Mouse (Mus musculus): ENCODE results near the gene Btbd1.
"Not testable (repeated sequence)": the region's sequence is repeated elsewhere in the genome, so short reads cannot be mapped to it uniquely, and the experiment has no call there.

The Btbd1 gene

DNA sequence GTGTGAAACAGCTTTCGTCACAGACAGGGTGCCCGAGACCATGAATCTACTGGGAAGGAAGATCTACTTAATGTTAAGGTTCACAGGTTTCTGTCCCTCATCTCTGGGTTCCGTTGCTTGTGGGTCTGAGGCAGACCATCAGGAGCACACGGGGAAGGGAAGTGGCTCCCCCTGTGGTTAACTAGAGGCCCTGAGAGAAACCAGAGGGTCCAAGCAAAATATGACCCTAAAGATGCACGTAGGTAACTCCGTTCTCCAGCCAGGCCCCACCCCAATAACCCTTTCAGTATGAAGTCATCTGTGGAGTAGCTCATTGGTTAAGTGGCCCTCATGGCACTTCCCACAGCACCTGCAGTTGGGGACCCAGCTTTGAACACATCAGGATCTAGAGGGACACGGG, 20.4 kb upstream of the Btbd1 start:
- no peak for DNase-seq (ENCODE audit: low read depth)

DNA sequence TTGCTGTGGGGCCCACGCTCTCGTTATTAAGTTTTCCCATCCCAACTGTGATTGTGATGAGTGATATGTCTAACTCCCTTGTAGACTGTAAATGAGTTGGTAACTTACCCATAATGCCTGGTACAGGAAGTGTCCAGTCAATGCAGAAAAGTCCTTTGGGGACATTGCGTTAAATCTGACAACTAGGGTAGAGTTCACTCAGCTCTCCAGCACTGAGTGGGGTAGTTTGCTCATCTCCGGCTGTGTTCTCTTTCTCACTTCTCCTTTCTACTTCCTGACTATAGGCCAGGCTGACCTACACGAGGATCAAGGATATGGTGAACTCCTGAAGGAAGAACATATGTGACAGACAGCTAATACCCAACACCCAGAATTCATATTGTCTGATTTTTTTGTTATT, 20.0 kb upstream of the Btbd1 start:
- DNase-seq (ENCODE audit: low read depth): no peak

DNA sequence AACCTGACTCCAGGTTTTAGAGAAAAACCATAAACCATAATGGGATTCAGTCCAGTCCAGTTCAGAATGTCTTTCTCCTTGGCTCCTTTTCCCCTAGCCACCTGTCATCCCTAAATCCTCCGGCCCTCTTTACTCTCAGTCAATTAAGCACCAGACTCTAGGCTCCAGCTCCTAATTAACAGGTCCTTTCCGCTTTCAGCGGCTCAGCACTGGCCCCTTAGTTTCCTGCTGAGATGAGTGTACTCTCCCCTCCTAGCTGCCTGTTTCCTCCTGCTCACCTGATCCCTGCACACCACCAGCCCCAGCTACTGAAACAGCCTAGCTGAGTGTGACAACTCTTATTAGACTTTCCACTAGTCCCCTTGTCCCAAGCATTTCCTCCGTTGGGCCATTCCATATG, 18.5 kb upstream of the Btbd1 start:
- DNase-seq (ENCODE audit: low read depth): no peak

- no peak for DNase-seq (ENCODE audit: low read depth)
Observed at GRCm38 (mm10) chr7:81847010-81847409, 17.8 kb upstream of the Btbd1 start.

DNA sequence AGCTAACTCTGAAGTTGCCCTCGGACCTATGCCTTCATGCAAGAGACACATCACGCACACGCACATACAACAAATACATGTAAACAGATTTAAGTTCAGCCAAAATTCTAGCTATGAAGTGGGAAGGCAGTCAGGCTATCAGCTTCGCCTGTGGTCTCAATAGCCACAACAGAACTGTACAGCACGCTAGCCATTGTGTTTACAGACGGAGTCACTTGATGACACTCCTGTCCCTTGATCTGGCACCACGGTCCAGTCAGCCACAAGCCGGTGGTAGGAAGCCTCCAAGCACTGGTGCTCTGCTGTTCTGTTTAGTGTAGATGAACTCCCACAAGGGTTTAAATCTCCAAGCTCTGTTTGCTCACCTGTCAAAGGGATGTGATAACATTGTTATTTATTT, 16.8 kb upstream of the Btbd1 start:
- no peak for DNase-seq (ENCODE audit: low read depth)

DNA sequence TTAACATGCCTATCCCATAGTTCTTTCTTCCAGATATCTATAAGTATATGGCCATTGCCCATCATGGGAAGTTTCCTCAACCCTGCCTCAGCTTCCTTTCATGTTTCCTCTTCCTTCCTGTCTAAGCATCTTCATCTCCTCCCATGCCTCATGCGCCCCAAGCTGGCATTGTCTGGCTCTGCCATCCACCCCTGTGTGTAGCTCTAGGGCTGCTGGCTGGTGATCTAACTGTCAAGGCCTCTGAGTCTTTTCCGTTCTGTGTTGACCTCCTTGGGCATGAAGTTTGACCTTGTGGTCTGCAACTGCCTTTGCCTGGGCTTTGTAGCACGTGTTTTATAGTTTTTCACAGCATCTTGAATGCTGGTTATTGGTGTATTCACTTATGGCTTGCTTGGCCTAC, 16.1 kb upstream of the Btbd1 start:
- DNase-seq (ENCODE audit: low read depth): no peak

GRCm38 (mm10) chr7:81844801-81845200, 15.6 kb upstream of the Btbd1 start:
- no peak for DNase-seq (ENCODE audit: low read depth)

DNA sequence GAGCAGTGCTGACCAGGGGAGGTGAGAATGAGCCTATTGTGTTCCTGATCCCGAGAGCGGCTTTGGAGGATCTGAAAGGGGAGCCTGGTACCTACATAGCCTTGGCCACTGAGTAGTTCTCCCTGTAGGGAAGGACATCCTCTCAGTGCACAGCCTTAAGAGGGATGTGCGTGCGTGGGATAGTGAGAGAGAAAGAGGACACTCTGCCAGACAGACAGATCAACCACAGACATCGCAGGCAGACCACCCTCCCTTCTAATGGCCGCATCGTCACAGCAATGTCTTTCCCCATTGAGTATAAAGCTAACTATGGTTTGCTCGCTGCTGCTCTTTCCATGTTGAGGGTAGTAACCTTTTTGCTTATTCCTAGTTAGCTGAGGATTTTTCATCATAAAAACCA, 14.7 kb upstream of the Btbd1 start:
- DNase-seq (ENCODE audit: low read depth): no peak

DNA sequence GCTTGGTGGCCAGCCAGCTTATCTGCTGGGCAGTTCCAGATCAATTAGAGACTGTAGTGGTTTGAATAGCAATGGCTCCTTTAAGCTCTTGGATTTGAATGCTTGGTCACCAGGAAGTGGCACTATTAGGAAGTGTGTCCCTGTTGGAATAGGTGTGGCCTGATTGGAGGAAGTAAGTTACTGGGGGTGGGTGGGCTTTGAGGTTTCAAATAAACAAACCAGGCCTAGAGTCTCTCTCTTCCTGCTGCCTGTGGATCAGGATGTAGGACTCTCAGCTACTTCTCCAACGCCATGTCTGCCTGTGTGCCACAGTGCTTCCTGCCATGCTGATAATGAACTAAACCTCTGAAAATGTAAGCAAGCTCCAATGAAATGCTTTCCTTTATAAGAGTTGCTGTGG, 13.8 kb upstream of the Btbd1 start:
- no peak for DNase-seq (ENCODE audit: low read depth)

- DNase-seq (ENCODE audit: low read depth): no peak
Observed at GRCm38 (mm10) chr7:81842141-81842540, 12.9 kb upstream of the Btbd1 start.

GRCm38 (mm10) chr7:81841439-81841838, 12.2 kb upstream of the Btbd1 start:
- DNase-seq (ENCODE audit: low read depth): no peak

DNA sequence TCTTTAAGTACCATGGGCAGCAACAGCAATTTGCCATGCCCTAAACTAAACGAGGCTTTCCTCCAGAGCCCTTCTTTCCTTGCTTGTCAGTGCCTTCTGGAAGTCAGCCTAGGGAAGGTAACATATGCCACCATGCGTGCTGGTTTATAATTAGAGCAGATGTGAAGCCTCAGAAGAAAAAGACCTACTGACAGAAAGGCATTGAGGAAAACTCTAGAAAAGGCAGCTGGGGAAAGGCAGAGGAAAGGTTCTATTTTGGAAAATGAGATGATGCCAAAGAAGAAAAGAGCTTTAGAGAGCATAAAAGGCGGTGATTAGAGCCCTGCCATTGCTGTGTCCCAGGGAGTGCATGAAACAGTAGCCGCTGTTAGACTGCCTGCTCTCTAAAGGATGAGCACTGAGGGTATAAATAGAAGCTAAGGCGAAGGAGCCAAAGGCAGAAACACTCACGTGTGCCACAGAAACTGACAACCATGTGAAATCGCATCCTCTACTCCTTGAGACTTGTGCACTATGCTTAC, 11.5 kb upstream of the Btbd1 start:
- DNase-seq (ENCODE audit: low read depth): no peak

DNA sequence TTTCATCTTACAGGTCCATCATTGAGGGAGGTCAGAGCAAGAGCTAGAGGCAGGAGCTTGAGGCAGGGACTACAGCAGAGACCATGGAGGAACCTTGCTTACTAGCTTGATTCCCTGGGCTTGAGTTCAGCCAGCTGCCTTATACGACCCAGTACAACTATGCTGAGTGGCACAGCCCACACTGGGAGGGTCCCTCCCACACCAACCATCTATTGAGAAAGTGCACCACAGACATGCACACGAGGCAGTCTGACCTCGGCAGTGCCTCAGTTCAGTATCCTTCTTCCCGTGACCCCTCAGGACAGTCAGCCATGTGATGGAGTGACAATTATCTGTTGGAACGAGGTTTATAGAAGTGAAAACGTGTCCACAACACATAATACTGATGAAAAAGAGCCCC, 10.5 kb upstream of the Btbd1 start:
- DNase-seq (ENCODE audit: low read depth): no peak

GRCm38 (mm10) chr7:81837771-81838170, 8.5 kb upstream of the Btbd1 start:
- not testable (repeated sequence) for DNase-seq (ENCODE audit: low read depth)

- no peak for DNase-seq (ENCODE audit: low read depth)
Observed at GRCm38 (mm10) chr7:81835430-81835829, 6.2 kb upstream of the Btbd1 start.

DNA sequence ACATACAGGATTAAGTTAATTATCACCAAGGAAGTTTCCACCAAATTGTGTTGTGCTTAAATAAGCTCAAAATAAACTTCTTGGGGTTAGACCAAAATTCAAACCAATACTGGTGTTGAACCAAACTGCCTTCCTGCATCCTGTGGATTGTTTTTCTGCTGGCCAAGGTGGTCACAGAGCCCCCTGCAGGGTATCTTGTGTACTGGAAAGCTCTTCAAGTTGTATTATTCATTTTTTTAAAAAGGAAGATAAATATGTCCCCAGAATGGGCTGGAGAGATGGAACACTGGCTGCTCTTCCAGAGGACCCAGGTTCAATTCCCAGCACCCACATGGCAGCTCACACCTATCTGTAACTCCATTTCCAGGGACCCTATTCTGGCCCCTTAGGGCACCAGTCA, 5.6 kb upstream of the Btbd1 start:
- peak; percentile 18 for DNase-seq (ENCODE audit: low read depth)

DNA sequence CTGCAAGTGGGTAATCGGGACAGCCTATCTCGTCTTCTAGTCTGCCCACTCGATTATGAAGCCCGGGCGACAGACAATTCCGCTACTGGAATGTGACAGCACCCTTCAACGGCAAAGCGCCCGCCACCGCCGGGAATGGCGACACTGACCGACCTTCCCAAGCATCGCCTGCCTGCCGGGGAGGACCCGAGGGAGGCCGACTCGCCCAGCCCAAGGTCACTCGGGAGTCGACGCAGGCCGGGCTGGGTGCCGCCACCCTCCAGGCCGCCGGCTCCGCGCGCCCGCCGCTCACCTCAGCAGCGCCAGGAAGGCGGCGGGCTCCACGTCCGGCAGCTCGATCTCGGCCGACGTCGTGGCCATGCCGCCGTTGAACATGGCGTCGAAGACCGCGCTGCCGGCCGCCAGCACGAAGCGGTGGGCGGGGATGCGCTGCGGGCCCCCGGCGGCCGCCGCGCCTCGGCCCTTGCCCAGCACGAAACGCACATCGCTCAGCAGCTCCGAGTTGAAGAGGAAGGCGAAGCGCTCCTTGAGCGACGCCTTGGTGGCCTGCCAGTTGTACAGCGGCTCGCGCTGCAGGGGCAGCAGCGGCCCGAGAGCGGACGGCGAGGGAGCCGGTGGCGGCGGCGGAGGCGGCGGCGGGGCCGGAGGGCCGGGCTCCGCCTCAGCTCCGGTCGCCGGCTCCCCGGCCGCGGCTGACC, 401 bp downstream of the Btbd1 start:
- no peak for DNase-seq (ENCODE audit: low read depth)

DNA sequence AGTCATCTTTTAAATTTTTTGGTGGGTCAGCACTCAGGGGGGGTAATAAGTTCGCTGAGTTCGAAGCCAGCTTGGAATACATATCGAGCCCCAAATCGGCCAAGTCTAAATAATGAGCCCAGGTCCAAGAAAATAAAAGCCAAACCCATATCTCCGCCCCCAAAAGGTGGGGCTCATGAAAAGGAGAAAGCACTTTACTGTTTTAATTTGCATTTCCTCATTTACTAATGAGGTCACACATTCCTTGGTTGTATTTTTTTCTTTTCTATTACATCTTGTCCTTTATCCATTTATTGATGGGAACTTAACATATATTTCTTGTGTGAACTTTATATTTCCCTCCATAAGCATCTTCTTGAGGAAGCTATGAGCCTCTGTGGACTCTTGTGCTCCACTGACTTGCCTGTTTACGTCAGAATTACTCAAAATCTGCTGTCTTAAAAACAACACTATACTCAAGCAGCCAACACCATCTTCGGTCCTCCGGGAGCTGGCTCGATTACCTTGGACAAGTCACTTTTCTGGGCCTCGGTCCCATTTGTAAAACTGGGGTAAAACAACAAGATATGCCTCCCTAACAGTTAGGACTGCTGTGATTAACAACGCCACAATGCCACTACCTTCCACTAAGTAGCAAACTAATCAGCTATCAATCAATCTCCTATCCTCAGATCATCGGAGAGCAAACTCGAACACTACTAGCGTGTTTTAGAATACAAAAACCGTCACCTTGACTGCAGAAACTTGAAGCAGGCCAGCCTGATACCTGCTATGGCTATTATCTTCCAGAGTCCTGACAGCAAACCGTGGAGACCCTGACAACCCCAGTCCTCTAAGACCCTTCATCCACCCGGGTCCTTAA, 1.2 kb downstream of the Btbd1 start:
- DNase-seq (ENCODE audit: low read depth): peak; percentile 46

- DNase-seq (ENCODE audit: low read depth): peak; percentile 51
Observed at GRCm38 (mm10) chr7:81825381-81825780, 3.9 kb downstream of the Btbd1 start.

- peak; percentile 19 for DNase-seq (ENCODE audit: low read depth)
Observed at GRCm38 (mm10) chr7:81824906-81825305, 4.3 kb downstream of the Btbd1 start.

DNA sequence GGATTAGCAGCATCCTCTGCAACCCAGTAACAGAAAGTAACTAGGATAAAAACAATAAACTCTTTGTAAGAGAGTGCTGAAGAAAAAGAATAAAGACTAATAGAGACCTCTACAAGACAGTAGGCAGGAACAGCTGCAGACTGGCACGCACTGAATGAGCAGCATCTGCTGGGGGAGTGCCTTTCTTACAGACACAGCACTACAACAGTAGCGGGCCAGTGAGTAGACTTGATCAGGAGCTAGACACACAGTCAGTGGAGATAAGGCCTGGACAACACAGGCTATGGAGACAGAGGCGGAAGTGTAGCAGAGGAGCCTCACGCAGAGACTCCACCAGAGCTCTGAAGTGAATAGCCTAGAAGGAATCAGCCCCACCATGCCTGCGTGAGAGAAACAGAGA, 23.2 kb downstream of the Btbd1 start:
- DNase-seq (ENCODE audit: low read depth): no peak

DNA sequence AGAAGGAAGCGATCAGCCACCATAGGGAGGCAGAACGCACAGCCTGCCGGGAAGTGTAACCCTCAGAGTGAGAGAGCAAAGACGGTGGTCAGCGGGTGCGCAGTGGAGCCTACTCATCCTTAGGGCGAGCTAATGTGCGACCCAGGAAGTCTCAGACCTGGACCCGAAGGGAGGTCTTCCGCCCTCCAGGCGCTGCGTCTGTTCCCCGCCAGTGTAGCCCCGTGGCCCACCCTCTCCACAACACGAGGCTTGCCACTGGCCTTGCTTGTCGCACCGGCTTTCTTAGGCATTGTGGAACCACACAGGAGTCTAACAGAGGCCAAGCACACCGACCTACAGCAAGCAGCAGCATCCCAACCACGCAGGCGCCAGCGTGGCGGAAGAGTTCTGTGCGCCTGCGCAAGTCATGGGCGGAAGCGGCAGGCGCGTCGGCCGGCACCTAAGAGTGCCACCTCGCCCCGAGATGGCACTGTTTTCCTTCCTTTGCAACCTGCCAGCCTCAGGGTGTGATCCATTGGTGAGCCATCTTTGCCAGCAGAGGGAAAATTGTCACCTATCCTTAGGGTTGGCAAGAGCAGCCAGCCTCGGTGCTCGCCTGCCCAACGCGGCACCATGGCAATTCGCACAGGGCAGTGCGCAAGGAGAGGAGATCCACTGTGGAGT, 40.0 kb downstream of the Btbd1 start, which contains the start of gene 3110040N11Rik:
Gene 3110040N11Rik, minus strand, starts transcription at position 384 of the 663 bp plus-strand sequence.
- peak; percentile 96 for DNase-seq (ENCODE audit: low read depth)

GRCm38 (mm10) chr7:81788536-81788935, 40.7 kb downstream of the Btbd1 start:
- peak; percentile 71 for DNase-seq (ENCODE audit: low read depth)
